Mouse (Mus musculus) brain, embryonic 14.5 days (tissue): Measurements from ENCODE around the gene Tmem81. TPM values are rescaled to one million over a fixed set of nuclear protein-coding genes. Genes with fewer than 3 reads are reported as not detected.

Experiments used
- DNase-seq: peaks from one replicate; pipeline ENCODE4 v3.0.0-alpha.2; 2011; ENCODE audit warnings: low read depth
- CTCF ChIP-seq: fragments of 200-500 bp; IDR thresholded peaks from 2 replicates; pipeline ENCODE4 v1.5.1; 2012; ENCODE audit warnings: inconsistent platforms, mild to moderate bottlenecking, moderate library complexity, borderline replicate concordance; ENCODE audit not compliant: insufficient read depth, insufficient read length; ENCODE audit errors: extremely low read depth
- POLR2A ChIP-seq: fragments of 200-500 bp; IDR thresholded peaks from 2 replicates; pipeline ENCODE4 v1.6.1; 2012; ENCODE audit warnings: mild to moderate bottlenecking, inconsistent platforms, borderline replicate concordance; ENCODE audit not compliant: poor library complexity, insufficient read depth, insufficient read length, severe bottlenecking; ENCODE audit errors: extremely low read depth
- polyA plus RNA-seq: library from polyadenylated mRNA; depleted of rRNA; stranded (reverse); fragments of >200 nt; gene quantifications from 2 replicates; pipeline ENCODE4 v1.2.3, GENCODE M21; 2012

The Tmem81 gene
- polyA plus RNA-seq, 1 experiment: 2.3 TPM

DNA sequence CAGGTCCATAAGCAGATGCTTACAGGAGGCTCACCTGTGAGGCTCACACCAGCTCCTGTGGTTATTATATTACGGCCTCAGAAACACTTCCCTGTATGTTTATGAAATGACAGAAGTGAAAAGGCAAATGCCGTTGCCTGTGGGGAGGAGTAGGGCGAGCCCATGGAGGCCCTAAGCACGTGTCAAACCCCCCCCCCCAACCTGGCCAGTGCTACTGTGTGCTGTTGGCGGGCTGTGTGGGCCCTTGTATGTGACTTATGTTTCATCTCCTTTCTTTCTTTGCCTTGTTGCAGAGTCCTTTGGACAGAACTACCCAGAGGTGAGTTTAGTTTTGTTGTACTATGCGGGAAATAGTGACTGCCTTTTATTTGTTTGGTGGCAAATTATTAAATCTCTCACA, 22.3 kb upstream of the Tmem81 start:
- DNase-seq: no peak
- TF ChIP-seq CTCF (no peak), POLR2A (no peak)

DNA sequence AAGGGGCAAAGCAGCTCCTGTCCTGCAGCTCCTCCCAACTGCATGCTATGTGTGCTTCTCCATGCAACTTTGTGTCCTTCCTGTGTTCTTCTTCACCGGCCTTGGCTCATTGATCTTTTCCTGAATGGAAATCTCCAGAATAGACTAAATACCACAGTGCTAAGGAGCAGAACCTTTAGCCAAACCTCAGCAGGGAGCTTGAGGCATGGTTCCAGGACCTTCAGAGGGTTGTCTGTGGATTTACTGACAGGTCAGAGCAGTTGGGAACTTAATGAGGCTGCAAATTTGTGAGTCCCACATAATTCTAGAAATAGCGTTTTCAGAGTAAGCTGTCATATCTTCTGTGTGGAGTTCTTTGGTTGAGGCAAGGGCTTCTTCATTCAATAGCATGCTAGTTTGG, 5.5 kb upstream of the Tmem81 start:
- DNase-seq: no peak
- TF ChIP-seq CTCF (no peak), POLR2A (no peak)

- DNase-seq: peak; percentile 57
- no peak for TF ChIP-seq CTCF
- no peak for TF ChIP-seq POLR2A
Observed at GRCm38 (mm10) chr1:132505155-132505554, 875 bp upstream of the Tmem81 start.

DNA sequence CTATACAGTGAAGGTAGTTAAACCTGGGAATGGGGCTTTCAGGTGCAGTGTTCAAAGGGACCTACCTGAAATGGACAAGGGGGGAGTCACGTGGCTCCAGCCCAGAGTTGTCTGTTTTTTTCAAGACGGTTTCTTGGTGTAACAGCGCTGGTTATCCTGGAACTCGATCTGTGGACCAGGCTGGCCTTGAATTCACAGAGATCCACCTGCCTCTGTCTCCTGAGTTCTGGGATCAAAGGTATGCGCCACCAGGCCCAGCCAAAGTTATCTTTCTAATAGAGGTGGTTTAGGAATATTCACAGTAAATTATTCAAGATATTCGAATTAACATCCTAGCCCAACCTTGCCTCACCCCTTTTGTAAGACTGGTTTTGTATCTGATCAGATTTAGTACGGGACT, 626 bp downstream of the Tmem81 start:
- no peak for DNase-seq
- TF ChIP-seq CTCF: no peak
- no peak for TF ChIP-seq POLR2A

GRCm38 (mm10) chr1:132509771-132510170, 3.7 kb downstream of the Tmem81 start:
- TF ChIP-seq CTCF (no peak), POLR2A (no peak)
- no peak for DNase-seq

- peak; percentile 57 for DNase-seq
- TF ChIP-seq CTCF (no peak), POLR2A (no peak)
Observed at GRCm38 (mm10) chr1:132511521-132511920, 5.5 kb downstream of the Tmem81 start.

DNA sequence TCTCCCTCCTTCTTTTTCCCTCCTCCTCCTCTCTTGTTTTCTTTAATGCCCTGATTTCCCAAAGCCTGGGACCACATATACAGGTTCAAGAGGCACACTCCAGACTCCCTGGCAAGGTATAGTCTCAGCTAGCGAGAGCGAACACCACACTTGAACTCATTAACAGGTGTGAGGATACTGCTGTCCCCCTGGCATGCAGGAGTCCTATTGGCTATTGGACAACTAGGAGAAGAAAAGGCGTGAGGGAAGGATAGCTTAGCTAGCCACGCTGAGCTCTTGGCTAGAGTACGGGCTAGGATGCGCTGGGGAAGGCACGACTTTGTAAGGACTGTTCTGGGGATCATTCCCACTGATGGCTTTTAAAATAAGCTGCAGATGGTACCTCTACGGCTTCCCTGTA, 6.1 kb downstream of the Tmem81 start:
- TF ChIP-seq POLR2A: no peak
- TF ChIP-seq CTCF: no peak
- no peak for DNase-seq

GRCm38 (mm10) chr1:132515339-132515738, 9.3 kb downstream of the Tmem81 start:
- TF ChIP-seq POLR2A (no peak), CTCF (no peak)
- no peak for DNase-seq

DNA sequence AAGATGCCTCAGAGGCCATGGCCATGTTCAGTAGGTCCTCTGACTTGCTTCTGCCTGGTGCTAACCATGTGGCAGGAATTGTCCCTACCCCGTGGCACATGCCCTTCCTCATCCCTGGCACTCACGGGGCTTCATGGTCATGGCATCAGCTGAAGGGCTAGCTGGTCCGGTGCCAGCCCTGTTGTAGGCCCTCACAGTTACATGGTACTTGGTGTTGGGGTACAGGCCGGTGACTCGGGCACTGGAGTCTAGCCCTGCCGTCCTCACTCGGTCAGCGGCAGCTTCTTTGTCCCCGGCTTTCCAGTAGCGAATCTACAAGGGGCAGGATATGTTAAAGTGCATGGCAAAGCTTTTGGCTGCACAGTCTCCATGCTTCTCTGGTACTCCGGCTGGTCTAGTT, 10.7 kb downstream of the Tmem81 start:
- TF ChIP-seq CTCF: no peak
- no peak for TF ChIP-seq POLR2A

GRCm38 (mm10) chr1:132518621-132519020, 12.6 kb downstream of the Tmem81 start:
- DNase-seq: no peak
- TF ChIP-seq POLR2A (no peak), CTCF (no peak)

More for the DNA sequence above, 10.7 kb downstream of the Tmem81 start:
- DNase-seq: no peak

GRCm38 (mm10) chr1:132519734-132520133, 13.7 kb downstream of the Tmem81 start:
- no peak for DNase-seq
- TF ChIP-seq CTCF: no peak

DNA sequence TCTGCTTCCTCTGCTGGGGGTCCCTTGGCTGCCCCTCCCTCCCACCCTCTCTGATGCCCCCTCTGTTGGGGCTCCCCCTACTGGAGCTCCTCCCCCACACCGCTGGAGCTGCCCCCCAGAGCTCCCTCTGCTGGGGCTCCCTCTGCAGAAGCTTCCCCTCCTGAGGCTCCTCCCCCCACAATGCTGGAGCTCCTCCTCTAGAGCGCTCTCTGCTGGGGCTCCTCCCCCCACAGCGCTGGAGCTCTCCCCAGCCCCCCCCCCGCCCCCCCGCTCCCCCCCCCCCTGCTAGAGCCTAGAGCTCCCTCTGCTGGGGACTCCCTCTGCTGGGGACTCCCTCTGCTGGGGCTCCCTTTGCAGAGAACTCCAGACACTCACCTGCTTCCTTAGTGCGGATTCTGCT, 14.7 kb downstream of the Tmem81 start:
- DNase-seq: peak; percentile 69
- TF ChIP-seq CTCF (peak; percentile 15; the same call in 1 of the 2 replicates), POLR2A (no peak)

DNA sequence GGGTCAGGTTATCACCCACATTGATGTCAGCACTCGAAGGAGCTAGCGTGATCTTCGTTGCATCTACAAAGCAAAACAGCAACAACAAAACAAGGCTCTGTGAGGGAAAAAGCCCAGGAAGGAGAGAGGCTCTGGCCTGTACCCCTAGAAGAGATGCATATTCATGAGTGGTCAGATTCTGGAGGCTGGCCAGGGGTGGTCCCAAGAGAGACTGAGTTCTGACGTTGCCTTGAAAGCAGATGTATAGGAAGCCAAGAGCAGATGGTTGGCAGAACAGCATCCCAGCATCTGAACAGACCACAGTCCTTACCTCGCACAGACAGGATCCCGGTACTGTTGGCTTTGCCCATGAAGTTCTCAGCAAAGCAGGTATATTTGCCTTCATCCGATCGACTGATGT, 17.0 kb downstream of the Tmem81 start:
- TF ChIP-seq CTCF (no peak), POLR2A (no peak)
- DNase-seq: peak; percentile 67
